17 mouse cellular contexts compared by ENCODE assay signal in genomic region chr2:27396656-27397440, GRCm38 (mm10). TPM values are rescaled to one million over a fixed set of nuclear protein-coding genes. Genes with fewer than 3 reads are reported as not detected.
A peak's percentile ranks its signal among the peaks of the same experiment; 100 is the strongest.
DNase-seq lines count a peak whose midpoint lies in the region; ATAC-seq lines count a peak whose summit lies in the region.
"Had no signal": no experiment of that assay in that cellular context is flagged by ENCODE, and none has a peak within 500 bp of the region (broad histone marks: within the 10 kb centered on the region; RNA-seq: fewer than 3 reads in every experiment).

No protein-coding gene starts in this region.

- peaks cover 34% of the 10 kb centered on the region for H3K4me1 ChIP-seq in forebrain, embryonic 16.5 days (replicated peaks; ENCODE audit: control insufficient read depth, insufficient read depth, low read length)
- peaks cover 50% of the 10 kb centered on the region for H3K4me1 ChIP-seq in midbrain, embryonic 15.5 days

- peak; percentile 49; the same call in 1 of the 2 replicates for ATAC-seq in forebrain, embryonic 16.5 days
- peak; percentile 35; the same call in 1 of the 2 replicates for ATAC-seq in midbrain, embryonic 15.5 days (replicated peaks)

- no peak overlapping the region for H3K27ac ChIP-seq in forebrain, embryonic 16.5 days (ENCODE audit: low read length)
- H3K27ac ChIP-seq in midbrain, embryonic 15.5 days = peak overlapping the region; percentile 40
- H3K27ac ChIP-seq: liver, embryonic 13.5 days had no signal

- no peak overlapping the region for H3K4me3 ChIP-seq in forebrain, embryonic 16.5 days (replicated peaks; ENCODE audit: low read length)
- H3K4me3 ChIP-seq in midbrain, embryonic 15.5 days = no peak overlapping the region
- H3K4me3 ChIP-seq: erythroblast, embryonic 14.5 days; liver, embryonic 13.5 days had no signal

- DNase-seq in cerebellum, postnatal 14 days = peak; percentile 66 to 71
- DNase-seq in cerebellum, adult 9-10 months = no peak
- peak; percentile 21 for DNase-seq in layer of hippocampus, adult 9-10 months (ENCODE audit: low spot score)
- DNase-seq in layer of hippocampus, adult 9-11 months = no peak
- DNase-seq in lung, postnatal 14 days = no peak
- no peak for DNase-seq in gastrocnemius, postnatal 25 days
- DNase-seq: adrenal gland, postnatal 10 days; cerebellum, adult 9-11 months; kidney, adult 8-10 months; liver, embryonic 13.5 days; lung, postnatal 10 days; right cerebral cortex, postnatal 25 days; thymus, postnatal 4 days had no signal

- no peaks in the 10 kb centered on the region for H3K9me3 ChIP-seq in forebrain, embryonic 16.5 days (ENCODE audit: control insufficient read depth, low read length)
- no peaks in the 10 kb centered on the region for H3K9me3 ChIP-seq in midbrain, embryonic 15.5 days

- H3K4me2 ChIP-seq in forebrain, embryonic 16.5 days (ENCODE audit: low read length) = no peak overlapping the region
- no peak overlapping the region for H3K4me2 ChIP-seq in midbrain, embryonic 15.5 days
- H3K4me2 ChIP-seq: liver, embryonic 13.5 days had no signal

- no peaks in the 10 kb centered on the region for H3K36me3 ChIP-seq in forebrain, embryonic 16.5 days (ENCODE audit: control insufficient read depth, insufficient read depth)
- no peaks in the 10 kb centered on the region for H3K36me3 ChIP-seq in midbrain, embryonic 15.5 days (replicated peaks)

- no peak overlapping the region for H3K9ac ChIP-seq in forebrain, embryonic 16.5 days (replicated peaks; ENCODE audit: low read depth, low read length)
- no peak overlapping the region for H3K9ac ChIP-seq in midbrain, embryonic 15.5 days
- H3K9ac ChIP-seq: liver, embryonic 13.5 days had no signal

- no peaks in the 10 kb centered on the region for H3K27me3 ChIP-seq in forebrain, embryonic 16.5 days (replicated peaks; ENCODE audit: control insufficient read depth, insufficient read depth, low read length)
- H3K27me3 ChIP-seq in midbrain, embryonic 15.5 days (replicated peaks) = no peaks in the 10 kb centered on the region
- H3K27me3 ChIP-seq: CH12.LX; liver, embryonic 13.5 days had no signal

- 50% methylated on average over 17 of the region's 17 CpGs for WGBS in forebrain, embryonic 16.5 days
- WGBS in midbrain, embryonic 15.5 days = 50% methylated on average over 17 of the region's 17 CpGs

RNA-seq across cellular contexts. Expression of gene Vav2, which starts 30.0 kb away (rescaled TPM):
- 11.9 and 13.1 TPM in 2 replicates for polyA plus RNA-seq in forebrain, embryonic 16.5 days (2015; fragmentation: Nextera tagmentation; extraction: Ambion mirVana)
- 13.9 and 15.7 TPM in 2 replicates for polyA plus RNA-seq in midbrain, embryonic 15.5 days (2015; fragmentation: Nextera tagmentation; extraction: Ambion mirVana)
- 1 to 10 TPM; 2.4 to 4.4 TPM for total RNA-seq in gastrocnemius, postnatal 25 days (2021)

RNA-seq across cellular contexts. Expression of gene Brd3os, which starts 45.3 kb away (rescaled TPM):
- polyA plus RNA-seq in forebrain, embryonic 16.5 days (2015; fragmentation: Nextera tagmentation; extraction: Ambion mirVana) = 31.6 and 34.3 TPM in 2 replicates
- polyA plus RNA-seq in midbrain, embryonic 15.5 days (2015; fragmentation: Nextera tagmentation; extraction: Ambion mirVana) = 42.7 and 44.5 TPM in 2 replicates
- total RNA-seq in gastrocnemius, postnatal 25 days (2021) = 1 to 10 TPM in 1 of 2 experiments, under 1 TPM in 1; 0.74 to 1.3 TPM
- polyA plus RNA-seq: erythroblast, embryonic 14.5 days had no signal

Comparison
In these comparisons a context has a peak if more than half of its experiments do, and no peak if none do; other contexts are left out.
1. DNase-seq: peak in cerebellum, postnatal 14 days (2 of 2) and layer of hippocampus, adult 9-10 months (single experiment); none in cerebellum, adult 9-10 months (single experiment), layer of hippocampus, adult 9-11 months (single experiment), lung, postnatal 14 days (single experiment) and gastrocnemius, postnatal 25 days (single experiment).